Mouse (Mus musculus) testis, postnatal 14 days (tissue): ENCODE measurements at regions not wholly inside any gene's neighbourhood (a gene's known extent, or its start where the extent isn't known, plus 50 kb on each side); places are given as distances from the start of the nearest gene placed in this dataset.

ENCODE experiments used
- DNase-seq: peaks from one replicate; pipeline ENCODE4 v3.0.0; 2021; ENCODE audit warnings: low spot score

DNA sequence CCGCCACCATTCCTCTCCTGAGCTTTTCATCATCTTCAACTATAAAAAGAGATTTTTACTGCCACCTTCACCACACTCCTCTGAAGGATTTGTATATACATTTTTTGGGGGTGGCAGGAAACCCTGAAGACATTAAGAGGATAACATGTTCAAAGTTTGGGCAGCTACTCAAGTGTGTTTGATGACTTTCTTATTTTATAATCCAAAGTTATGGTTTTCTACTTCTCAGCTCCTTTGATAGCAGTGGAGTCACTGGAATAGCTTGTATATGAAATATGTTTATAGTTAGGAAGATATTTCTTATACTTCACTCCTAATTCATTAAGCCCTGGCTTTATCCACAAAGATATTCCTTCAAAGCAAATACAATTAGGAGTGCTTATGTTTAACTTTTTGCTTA, 229.5 kb upstream of the Lcorl start:
- no peak for DNase-seq

DNA sequence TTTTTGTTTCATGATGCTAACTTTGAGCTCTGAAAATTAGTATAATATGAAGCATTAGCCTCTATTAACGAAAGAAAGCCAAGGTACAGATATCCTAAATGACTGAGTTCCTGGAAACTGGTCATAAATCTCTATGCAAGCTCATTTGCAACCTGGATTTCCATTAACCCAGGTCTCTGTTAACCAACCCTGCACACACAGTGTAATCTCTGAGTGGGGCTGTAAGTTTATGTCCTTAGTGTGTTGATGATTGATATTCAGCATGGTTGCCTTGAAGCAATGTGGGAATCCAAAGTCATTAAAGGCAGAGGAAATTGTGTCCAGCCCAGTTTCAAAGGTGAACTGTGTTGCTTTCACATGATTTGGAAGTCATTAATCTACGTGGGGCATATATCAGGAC, 225.9 kb upstream of the Lcorl start:
- DNase-seq = no peak

DNA sequence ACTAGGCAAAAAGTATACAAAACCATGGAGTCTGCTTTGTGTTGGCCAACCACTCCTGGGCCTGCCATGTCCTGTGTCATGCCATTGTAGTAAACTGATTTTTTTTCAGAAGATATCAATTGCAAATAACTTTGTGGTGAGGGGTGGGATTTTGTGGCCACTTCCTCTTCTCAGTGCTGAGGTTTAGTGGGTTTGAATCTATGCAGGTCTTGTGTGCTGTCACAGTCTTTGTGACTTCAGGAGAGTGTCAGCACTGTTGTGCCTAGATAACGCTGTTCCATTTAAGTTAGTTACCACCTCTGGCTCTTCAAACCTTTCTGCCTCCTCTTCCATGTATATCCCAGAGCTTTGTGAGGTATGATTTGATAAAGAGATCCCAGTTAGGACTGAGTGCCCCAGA, 216.3 kb upstream of the Lcorl start:
- DNase-seq = no peak

DNA sequence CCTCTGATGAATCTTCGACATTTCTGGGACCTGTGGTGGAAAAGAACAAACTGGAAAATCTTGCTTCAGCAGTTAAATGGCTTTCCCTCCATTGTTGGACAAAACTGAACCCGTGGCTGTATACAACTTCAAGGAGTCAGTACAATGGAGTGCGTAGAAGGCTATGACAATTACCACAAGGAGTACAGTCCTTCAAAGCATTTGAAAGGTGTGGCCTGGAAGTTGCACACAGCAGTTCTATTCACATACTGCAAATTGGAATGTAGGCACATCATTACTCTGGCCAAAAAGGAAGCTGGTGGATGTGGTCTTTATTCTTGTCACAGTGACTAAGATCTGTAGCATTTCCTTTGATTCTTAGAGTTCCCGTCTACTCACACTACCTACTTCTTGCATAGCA, 215.7 kb upstream of the Lcorl start:
- DNase-seq = no peak

DNA sequence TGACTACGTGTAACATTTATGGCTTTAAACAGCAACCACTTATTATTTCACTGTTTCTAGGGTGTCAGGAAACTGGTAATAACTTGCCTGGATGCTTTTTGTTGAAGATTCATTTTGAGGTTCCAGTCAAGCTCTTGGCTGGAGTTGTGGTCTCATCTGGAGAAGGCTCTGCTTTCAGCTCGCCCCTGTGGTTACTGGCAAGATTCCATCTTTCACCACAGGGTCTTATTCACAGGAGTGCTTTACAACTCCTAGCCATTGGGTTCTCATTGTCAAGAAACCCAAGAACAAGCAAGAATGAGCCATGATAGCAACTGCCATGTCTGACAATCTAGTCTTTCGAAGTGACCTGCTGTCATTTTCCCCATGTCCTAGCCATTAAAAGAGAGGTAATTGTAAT, 202.5 kb upstream of the Lcorl start:
- no peak for DNase-seq

DNA sequence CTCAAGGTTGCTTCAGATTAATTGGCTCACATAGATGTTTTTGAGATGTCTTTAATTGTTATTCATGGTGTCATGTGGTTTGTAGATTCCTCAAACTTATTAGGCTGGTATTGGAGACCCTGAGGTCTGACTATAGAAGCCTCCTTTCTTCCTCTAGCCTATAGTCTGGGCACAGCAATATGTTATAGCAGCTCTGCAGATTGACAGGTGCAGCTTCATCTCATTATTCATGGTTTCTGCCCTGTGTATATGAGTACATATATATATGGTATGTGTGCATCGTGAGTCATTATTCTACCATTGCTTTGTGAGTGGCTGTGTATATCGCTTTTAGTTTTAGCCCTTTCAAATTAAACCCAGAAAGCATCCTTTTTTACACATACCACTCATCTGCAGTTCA, 197.4 kb upstream of the Lcorl start:
- DNase-seq = no peak

DNA sequence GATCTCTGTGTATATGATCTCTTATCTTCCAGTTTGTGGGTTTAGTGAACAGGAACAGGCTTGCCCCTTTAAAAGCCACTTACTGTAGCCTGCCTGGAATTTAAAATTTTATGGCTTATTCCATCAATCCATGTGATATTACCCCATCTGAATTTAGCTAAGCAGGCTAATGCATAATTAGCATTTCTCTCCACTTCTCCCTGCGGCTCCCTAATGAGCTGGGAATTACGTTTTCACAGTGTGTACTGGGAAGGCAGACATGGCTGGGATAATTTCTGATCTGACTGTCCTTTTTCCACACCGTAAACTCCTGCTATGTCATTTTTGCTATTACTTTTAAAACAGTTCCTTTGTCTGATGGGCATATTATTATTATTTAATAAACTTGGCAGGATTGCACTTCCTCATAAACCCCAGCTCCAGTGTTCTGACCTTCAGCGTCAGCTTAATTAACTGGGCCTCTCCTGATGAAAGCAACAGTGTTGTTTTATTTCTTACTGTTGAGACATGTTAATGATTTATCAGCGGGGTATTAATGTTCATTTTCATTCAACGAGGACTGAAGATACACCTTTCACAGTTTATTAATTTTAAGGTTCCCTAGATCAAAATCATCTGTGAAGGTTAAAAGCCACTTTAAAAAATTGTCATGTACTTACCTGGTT, 185.4 kb upstream of the Lcorl start:
- no peak for DNase-seq

DNA sequence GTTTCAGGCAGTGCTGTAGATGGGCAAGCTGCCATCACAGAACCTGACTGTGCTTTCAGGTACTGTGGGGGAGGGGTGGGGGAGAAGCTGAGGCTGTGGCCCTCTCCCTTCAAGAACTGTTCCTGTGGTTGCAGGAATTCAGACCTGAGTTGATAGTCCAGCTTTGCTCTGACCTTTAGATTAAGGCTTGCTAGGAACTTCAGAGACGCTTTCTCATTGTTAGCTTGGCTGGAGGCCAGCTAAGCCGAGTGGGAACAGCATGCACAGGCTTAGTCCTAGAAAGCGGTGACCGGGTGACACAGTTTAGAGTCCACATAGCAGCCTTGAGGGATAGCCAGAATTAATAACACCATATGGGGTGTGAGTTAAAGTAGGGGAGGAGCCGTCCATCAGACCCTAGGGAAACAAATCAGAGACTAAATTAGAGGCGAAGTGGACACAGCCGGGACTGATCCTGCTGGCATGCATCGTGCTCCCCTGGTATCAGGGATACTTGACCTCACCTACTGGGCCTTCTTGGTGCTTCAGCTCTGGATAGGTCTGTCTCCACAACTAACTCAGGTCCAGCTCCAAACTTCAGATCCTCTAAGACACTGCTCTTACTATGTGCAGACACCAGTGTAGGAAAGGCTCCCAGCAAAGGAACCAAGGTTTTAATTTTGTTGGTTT, 175.7 kb upstream of the Lcorl start:
- peak; percentile 14 for DNase-seq

DNA sequence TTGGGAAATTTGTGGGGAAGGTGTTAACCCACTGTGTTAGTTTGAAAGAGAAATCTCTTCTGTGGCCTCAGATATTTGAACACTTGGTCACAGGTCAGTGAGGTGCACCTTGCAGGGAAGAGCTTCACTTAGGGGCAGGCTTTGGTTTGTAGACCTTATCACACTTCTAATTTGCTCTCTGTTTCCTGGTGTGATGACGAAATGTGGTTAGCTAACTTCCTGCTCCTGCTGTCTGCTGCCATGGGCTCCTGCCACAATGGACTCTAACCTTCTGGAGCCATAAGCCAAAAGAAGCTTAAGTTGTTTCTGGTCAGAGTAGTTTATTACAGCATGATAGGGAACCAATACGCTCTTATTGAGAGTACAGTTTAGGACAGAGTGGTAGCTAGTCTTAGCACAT, 174.8 kb upstream of the Lcorl start:
- DNase-seq = no peak

DNA sequence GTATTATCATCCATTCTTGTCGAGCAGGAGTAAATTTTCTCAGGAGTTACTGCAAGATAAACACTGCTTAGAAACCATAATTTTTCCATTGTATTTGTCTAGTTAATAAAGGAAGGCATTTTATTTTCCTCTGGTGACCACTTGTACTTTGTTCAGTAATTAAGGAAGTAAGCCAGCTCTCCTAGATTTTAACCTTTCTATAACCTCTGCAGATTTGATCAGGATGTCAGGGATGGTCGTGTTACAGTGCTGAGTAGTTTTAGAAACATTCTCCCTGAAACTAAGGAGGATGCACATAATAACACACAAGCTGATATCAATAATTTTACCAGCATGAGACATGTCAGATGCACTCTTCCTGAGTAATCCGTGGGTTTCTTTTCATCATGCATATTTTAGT, 166.7 kb upstream of the Lcorl start:
- DNase-seq = no peak

DNA sequence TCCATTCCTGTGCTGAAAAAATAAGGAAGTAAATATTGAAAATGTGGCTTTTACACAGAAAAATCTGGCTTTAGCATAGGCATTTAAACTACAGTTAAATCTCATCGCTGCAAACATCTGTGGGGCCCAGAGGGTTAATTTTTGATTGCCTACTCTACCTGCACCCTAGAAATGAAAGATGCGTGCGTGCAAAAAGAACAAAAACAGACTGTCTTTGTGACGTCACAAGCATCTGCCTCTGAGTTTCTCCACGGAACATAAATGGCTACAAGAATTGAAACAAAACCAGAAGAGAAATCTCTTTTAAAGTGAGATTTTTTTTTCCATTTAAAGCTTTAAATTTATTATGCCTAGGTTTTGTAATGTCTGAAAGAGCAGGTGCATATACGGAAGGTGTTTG, 166.0 kb upstream of the Lcorl start:
- DNase-seq = no peak

DNA sequence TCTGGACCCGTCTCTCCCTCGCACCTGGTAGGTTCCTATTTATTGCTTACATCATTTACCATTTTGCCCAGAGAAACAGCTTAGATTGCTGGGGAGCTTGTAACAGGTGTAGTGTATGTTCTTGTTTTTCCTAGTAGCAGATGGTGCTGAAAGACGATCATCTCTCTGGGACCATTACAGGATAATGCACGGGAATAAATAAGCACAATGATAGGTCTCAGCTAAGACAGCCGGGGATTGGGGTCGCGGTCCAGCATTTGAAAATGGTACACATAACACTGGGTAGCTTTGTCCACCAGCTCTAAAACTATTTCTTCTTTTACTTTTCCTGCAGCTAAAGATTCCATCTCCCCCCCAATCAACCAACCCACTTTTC, 164.6 kb upstream of the Lcorl start:
- DNase-seq = no peak

DNA sequence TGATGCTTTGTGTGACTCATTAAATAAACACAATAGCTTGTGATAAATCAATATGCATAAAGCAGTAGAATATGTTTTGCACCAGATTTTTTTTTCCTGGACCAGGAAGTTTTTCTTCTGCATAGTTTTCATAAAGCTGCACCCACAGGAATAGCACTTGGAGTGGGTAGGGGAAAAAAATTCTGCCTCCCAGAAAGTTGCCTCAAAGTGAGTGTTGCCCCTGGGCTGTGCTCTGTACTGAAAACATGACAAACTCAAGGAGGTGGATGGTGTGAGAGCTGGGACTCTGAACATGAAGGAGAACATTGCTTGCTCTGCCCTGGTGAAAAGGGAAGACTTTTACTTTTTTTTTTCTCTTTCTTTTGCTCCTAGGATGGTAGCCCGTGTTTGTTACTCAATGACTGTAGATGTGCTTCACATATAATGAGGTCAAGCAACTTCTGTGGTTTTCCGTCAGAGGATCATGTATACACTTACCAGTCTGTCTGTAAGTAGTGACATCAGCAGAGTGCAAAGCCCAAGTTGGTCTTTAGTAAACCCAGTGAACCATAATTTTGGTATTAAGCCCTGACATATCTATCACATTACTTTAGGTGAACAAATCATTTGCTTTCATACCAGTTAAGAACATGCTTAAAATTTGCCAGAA, 164.1 kb upstream of the Lcorl start:
- no peak for DNase-seq

DNA sequence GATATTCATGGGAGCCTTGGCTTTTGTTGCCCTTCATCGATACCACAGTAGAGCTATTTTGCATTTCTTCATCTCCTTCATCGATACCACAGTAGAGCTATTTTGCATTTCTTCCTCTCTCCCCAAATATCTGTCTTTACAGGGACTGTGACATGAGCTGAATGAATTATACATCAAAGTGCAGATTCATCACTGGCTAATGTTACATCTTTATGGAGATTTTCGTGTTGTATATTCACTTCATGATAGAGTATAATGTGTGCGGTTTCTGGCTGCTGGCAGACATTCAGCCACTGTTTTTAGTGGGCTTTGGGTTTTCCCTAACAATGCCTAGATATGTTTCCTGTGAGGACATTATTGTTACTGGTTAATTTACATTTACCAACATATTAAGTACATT, 162.8 kb upstream of the Lcorl start:
- no peak for DNase-seq

DNA sequence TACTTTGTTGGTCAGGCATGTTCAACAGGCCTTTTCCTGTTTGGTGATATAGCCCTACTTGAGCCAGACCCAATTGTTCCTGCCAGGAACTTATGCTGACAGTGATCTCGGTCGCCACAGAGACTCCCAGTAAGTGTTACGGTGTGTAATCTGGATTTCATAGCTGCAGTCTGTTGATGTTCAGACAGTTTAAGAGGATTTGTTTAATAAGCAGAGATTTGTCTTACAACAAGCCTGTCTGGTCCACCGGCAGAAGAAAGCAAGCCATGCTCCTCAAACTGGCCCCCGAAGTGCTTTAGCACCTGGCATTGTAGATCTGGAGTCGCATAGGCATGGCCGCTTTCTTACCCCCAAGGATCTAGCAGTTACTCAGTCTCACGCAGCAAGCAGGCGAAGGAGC, 150.0 kb upstream of the Lcorl start:
- no peak for DNase-seq

DNA sequence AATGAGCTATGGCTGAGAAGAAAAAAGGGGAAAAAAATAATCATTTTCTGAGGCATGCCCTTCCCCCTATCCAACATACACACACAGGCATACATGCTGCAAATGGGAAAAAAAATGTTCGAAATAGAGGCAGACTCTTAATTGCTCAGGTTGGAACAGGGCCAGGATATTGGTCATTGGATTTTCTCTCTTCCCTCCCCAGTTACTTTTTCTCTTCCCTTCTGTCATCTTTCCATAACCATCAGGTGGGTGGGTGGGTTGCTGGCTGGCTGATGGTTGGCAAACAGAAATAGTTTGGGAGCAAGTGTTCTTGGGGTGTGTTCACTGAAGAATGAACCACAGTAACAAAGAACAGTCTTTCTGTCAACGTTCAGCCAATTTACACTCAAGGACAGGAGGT, 149.3 kb upstream of the Lcorl start:
- no peak for DNase-seq

DNA sequence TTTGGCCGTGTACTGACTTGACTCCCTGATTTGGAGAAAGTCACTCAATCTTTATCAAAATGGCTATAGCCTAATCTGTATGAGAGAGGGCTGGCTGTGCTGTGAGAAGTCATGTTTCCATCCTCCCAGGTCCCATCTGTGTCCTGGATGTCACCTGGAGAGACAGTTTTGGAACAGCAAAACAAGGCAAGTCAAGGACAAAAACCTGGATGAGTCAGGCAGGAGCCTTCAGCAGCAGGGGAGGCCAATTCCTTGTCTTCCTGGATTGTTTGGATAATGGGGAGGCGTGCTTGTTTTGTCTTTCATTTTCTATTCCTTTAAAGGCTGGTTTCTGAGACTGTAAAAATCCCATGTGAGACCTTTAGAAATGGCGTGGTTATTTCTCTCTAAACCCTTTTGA, 148.8 kb upstream of the Lcorl start:
- no peak for DNase-seq

DNA sequence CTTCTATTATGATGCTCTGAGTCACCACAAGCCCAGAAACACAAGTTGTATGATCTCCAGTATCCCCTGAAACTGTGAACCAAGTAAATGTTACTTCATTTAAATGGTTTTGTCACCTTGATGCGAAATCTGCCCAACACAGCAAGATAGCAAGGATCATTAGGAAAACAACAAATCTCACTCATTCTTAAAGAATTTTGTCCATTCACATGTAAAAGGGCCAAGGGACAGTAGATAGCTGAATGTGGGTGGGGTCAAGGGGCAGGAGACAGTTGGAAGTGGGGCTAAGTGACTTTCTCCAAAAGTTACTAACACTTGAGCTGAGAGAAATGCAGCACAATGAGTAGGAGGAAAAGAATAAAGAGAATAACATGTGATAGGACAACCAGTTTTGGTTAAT, 148.2 kb upstream of the Lcorl start:
- DNase-seq = no peak

DNA sequence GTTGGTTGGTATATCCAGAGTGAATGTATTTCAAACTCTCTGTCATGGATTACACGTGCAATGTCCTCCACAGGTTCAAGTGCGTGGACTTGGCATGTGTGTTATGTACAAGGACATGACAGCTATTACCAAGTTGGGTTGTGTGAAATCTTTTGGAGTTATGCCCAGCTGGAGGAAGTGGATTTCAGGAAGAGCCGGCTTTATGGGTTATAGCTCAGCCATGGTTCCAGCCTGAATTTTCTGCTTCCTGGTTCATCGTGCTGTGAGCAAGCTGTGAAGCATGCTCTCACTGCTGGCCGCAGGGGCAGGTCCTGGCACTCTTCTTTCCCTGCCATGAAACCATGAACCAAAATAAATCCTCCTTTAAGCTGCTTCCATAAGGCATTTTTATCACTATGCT, 144.6 kb upstream of the Lcorl start:
- no peak for DNase-seq

DNA sequence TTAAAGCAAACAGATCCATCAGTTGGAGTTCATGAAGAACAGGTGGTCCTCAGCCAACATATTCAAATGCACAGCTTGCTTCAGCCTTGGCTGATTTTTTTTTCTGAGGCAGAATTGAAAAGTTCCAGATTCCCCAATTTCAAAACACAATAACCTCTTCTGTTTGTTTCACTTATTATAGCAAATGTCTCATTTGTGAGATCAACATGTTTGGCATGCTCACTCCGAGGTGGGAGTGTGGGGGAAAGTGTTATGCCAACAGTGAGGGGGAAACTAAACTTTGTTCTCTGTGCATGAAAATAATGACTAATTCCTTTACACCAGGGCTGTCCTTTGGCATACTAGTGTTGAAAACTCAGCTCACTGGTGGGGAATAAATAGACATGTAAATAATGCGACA, 100.4 kb upstream of the Lcorl start:
- no peak for DNase-seq

DNA sequence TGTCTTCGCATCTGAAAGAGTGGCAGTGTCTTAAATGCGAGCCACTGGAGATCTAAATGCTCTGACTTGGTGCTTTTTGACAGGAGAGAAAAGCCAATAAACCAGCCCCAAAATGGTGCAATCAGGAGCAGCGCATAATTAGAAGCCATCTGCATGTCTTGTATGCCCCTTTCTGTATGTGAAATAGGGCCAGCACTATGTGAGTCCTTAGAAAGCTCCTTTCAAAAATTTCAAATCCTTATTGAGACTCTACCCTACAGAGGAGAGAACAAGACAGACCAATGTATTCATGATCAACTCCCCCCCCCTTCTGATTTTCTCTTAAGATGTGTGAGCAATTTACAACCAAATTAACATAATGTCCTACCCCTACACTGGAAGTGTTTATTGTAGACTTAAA, 86.6 kb upstream of the Lcorl start:
- DNase-seq = no peak

DNA sequence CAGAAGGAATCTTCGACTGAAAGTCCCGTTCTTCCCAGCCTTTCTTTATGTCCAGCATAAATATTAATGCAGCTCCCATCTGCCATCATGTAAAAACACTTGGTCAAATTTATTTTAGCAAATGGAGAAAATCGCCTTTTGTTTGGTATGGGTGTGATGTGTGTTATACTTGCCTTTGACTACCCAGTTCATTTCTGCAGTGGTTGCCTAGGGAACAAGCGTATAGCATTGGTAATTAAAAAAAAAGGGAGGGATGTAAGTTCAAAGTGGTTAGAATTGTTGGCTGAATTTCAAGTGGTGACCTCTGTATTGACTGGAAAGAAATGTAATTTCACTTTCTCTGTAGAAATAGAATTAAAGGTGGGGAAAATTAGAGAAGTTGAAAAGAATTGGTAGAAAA, 75.6 kb upstream of the Lcorl start:
- DNase-seq = no peak

DNA sequence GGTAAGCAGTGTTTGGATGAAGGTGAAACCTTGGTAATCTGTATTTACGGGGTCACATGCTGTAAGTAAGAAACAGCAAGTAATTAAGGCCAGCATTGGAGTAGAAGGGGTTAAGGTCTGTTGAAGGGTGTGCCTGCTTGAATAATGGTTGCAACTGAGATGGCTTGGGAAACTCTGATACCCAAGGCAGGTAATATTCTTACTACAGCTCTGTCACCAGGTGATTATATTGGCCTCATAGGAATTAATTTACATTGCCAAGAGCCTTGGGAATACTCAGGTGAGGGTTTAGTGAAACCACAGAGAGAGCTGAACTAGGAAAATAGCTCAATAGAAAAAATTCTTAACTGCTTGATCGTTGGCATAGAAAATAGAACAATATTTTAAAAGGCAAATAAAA, 73.8 kb upstream of the Lcorl start:
- no peak for DNase-seq

DNA sequence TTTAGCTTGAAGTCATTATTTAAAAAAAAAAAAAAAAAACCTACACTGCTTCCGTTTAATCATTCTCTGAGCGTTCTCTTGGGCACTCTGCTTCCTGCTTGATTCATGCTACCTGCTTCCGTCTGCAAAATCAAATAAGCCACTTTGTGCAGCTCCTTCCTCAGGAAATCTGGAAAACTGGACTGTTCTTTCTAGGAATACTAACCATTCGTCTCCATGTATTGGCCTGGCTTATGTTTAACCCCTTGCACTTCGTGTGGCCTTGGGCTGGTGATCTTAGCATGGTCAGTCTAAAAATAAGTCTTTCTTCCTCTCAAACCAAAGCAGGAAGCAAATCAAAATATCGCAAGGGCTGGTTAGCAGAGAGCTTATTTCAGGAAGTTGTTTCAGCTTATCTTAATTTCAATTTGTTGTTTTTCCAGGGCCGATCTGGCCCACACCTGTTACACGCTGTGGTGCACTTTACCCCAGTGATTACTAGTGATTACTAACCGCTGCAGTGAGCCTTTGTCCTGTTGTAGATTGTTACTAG, 68.5 kb upstream of the Lcorl start:
- DNase-seq = peak; percentile 42
